Mouse (Mus musculus) myocyte (in vitro differentiated cells): Measurements from ENCODE around the gene Ppm1a. TPM values are rescaled to one million over a fixed set of nuclear protein-coding genes. Genes with fewer than 3 reads are reported as not detected.

ENCODE experiments used
- H3K27me3 ChIP-seq: one replicate; pipeline ENCODE4 v1.6.1; 2011; ENCODE audit not compliant: control insufficient read depth, insufficient read depth, insufficient read length
- H3K36me3 ChIP-seq: one replicate; pipeline ENCODE4 v1.6.1; 2011; ENCODE audit not compliant: control insufficient read depth, insufficient read depth
- H3K4me2 ChIP-seq: one replicate; pipeline ENCODE4 v1.6.1; 2011; ENCODE audit warnings: low read depth, control low read depth
- H3K4me3 ChIP-seq: one replicate; pipeline ENCODE4 v1.5.1; 2011; ENCODE audit warnings: mild to moderate bottlenecking, control low read depth, moderate library complexity
- H3K79me2 ChIP-seq: one replicate; pipeline ENCODE4 v1.6.1; 2011; ENCODE audit not compliant: control insufficient read depth, insufficient read depth
- H3ac ChIP-seq: one replicate; pipeline ENCODE4 v1.6.1; 2011; ENCODE audit not compliant: control insufficient read depth, insufficient read length
- CEBPB ChIP-seq: IDR thresholded peaks from 2 replicates; pipeline ENCODE4 v1.6.1; 2011; ENCODE audit warnings: mild to moderate bottlenecking, moderate library complexity; ENCODE audit not compliant: poor library complexity, insufficient read depth, severe bottlenecking
- E2F4 ChIP-seq: IDR thresholded peaks from one replicate; pipeline ENCODE4 v1.6.1; 2011; ENCODE audit warnings: mild to moderate bottlenecking, control low read depth, moderate library complexity; ENCODE audit not compliant: insufficient read depth
- MAX ChIP-seq: IDR thresholded peaks from one replicate; pipeline ENCODE4 v1.6.1; 2011; ENCODE audit warnings: low read depth, mild to moderate bottlenecking, control low read depth
- MYOD1 ChIP-seq, 3 experiments: IDR thresholded peaks; one replicate each; pipeline ENCODE4 v1.6.1; 2011; ENCODE audit warnings: control low read depth in 2 of 3, low read depth in 2 of 3, mild to moderate bottlenecking in 2 of 3, moderate library complexity in 1 of 3; ENCODE audit not compliant: insufficient read length in 2 of 3, control insufficient read depth in 1 of 3
- MYOG ChIP-seq, 3 experiments: IDR thresholded peaks; one replicate each; pipeline ENCODE4 v1.6.1; 2011; ENCODE audit warnings: control low read depth in 2 of 3, low read depth in 2 of 3, mild to moderate bottlenecking in 2 of 3; ENCODE audit not compliant: insufficient read length in 2 of 3, control insufficient read depth in 1 of 3, insufficient read depth in 1 of 3
- POLR2A ChIP-seq: IDR thresholded peaks from one replicate; pipeline ENCODE4 v1.6.1; 2011; ENCODE audit warnings: low read depth, mild to moderate bottlenecking, control low read depth, moderate library complexity; ENCODE audit not compliant: insufficient read length
- POLR2AphosphoS2 ChIP-seq: IDR thresholded peaks from one replicate; pipeline ENCODE4 v1.6.1; 2011; ENCODE audit warnings: low read depth, control low read depth; ENCODE audit not compliant: insufficient read length
- REST ChIP-seq: IDR thresholded peaks from one replicate; pipeline ENCODE4 v1.6.1; 2011; ENCODE audit warnings: mild to moderate bottlenecking, control low read depth, moderate library complexity; ENCODE audit not compliant: insufficient read depth, insufficient read length
- SRF ChIP-seq: IDR thresholded peaks from one replicate; pipeline ENCODE4 v1.6.1; 2011; ENCODE audit warnings: low read depth; ENCODE audit not compliant: control insufficient read depth, insufficient read length
- TCF12 ChIP-seq: IDR thresholded peaks from one replicate; pipeline ENCODE4 v1.6.1; 2011; ENCODE audit warnings: mild to moderate bottlenecking, control low read depth; ENCODE audit not compliant: poor library complexity, insufficient read depth, severe bottlenecking
- TCF3 ChIP-seq: IDR thresholded peaks from one replicate; pipeline ENCODE4 v1.6.1; 2011; ENCODE audit warnings: low read depth, control low read depth; ENCODE audit not compliant: insufficient read length
- USF1 ChIP-seq: IDR thresholded peaks from one replicate; pipeline ENCODE4 v1.6.1; 2011; ENCODE audit warnings: low read depth, mild to moderate bottlenecking, control low read depth, moderate library complexity
- polyA plus RNA-seq: library from polyadenylated mRNA; unstranded; fragments of >200 nt; fragmentation: generic; extraction: Trizol; gene quantifications from one replicate; pipeline ENCODE4 v1.2.1, GENCODE M21; 2012; ENCODE audit warnings: missing spikeins

The Ppm1a gene
- 126 TPM for polyA plus RNA-seq

DNA sequence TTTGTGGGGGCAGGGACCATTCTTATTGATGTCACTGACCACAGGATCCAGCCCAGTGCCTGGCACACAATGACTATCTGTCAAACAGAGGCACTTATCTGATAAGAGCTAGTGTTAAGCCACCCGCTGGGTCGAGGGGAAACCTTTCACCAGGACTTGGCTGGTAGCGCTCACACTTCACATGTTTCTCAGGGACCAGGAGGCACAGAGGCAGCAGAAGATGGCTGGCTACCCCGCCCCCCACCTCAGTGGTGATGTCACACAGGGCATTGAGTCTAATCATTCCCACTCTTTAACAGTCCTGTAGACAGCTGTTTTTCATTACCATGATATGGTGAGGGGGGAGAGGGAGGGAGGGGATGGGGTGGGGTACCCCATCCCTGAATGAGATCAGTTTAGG, at the start of gene Ppm1a:
Gene Ppm1a, plus strand, starts transcription at position 370 of the 400 bp plus-strand sequence.
- Histone ChIP-seq H3ac (no peak within 1 kb of the TSS), H3K27me3 (no peaks in the 10 kb centered on the region), H3K4me3 (no peak within 1 kb of the TSS), H3K4me2 (peak within 1 kb of the TSS; percentile 21), H3K36me3 (no peaks in the 10 kb centered on the region), H3K79me2 (peaks cover 4% of the 10 kb centered on the region)
- TF ChIP-seq POLR2A: no peak
- no peak for TF ChIP-seq SRF
- no peak for TF ChIP-seq MYOD1 (IDR thresholded peaks at IDR 0.05; ENCODE audit: control insufficient read depth in 1 of 3, insufficient read length in 2 of 3, low read depth in 2 of 3)
- no peak for TF ChIP-seq MYOG (IDR thresholded peaks at IDR 0.05; ENCODE audit: control insufficient read depth in 1 of 3, insufficient read depth in 1 of 3, insufficient read length in 2 of 3, low read depth in 2 of 3)
- no peak for TF ChIP-seq REST
- TF ChIP-seq MAX: no peak
- TF ChIP-seq CEBPB: no peak
- TF ChIP-seq POLR2AphosphoS2: no peak
- no peak for TF ChIP-seq TCF3
- TF ChIP-seq TCF12: no peak
- TF ChIP-seq USF1: no peak
- TF ChIP-seq E2F4: no peak

DNA sequence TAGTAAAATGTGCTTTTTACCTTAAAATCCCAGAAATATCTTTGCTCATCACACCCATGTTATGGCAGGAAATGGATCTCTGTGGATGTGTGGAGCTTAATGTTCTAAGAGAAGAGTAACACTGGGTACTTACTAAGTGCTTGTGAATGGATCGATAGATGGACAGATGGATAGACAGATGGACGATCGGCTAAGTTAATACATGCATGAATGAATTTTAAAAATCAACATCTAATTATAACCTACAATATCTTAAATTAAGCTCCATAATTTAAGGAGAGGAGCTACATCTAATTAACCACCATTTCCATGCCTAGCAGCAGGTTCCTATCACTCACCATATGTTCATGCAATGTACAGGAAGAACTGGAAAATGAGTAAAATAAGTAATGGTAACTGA, 47.3 kb upstream of the Ppm1a start:
- Histone ChIP-seq H3K4me2 (no peak overlapping the region), H3K36me3 (no peaks in the 10 kb centered on the region), H3K27me3 (peaks cover 3% of the 10 kb centered on the region), H3ac (no peak overlapping the region), H3K4me3 (no peak overlapping the region), H3K79me2 (no peaks in the 10 kb centered on the region)
- TF ChIP-seq CEBPB (no peak), E2F4 (no peak), REST (no peak), TCF12 (no peak), MAX (no peak), USF1 (no peak), TCF3 (no peak), POLR2A (no peak), MYOD1 (IDR thresholded peaks at IDR 0.05; ENCODE audit: control insufficient read depth in 1 of 3, insufficient read length in 2 of 3, low read depth in 2 of 3) (no peak), SRF (no peak), POLR2AphosphoS2 (no peak), MYOG (IDR thresholded peaks at IDR 0.05; ENCODE audit: control insufficient read depth in 1 of 3, insufficient read depth in 1 of 3, insufficient read length in 2 of 3, low read depth in 2 of 3) (no peak)

GRCm38 (mm10) chr12:72714896-72715295, 42.4 kb upstream of the Ppm1a start:
- TF ChIP-seq USF1: no peak
- TF ChIP-seq REST: no peak
- TF ChIP-seq MYOD1 (IDR thresholded peaks at IDR 0.05; ENCODE audit: control insufficient read depth in 1 of 3, insufficient read length in 2 of 3, low read depth in 2 of 3): no peak
- TF ChIP-seq E2F4: no peak
- no peak for TF ChIP-seq POLR2AphosphoS2
- TF ChIP-seq TCF12: no peak
- TF ChIP-seq MAX: no peak
- no peak for TF ChIP-seq MYOG (IDR thresholded peaks at IDR 0.05; ENCODE audit: control insufficient read depth in 1 of 3, insufficient read depth in 1 of 3, insufficient read length in 2 of 3, low read depth in 2 of 3)
- no peak for TF ChIP-seq CEBPB
- TF ChIP-seq SRF: no peak
- no peak for TF ChIP-seq TCF3
- no peak for TF ChIP-seq POLR2A
- Histone ChIP-seq H3K27me3 (no peaks in the 10 kb centered on the region), H3K79me2 (no peaks in the 10 kb centered on the region), H3K36me3 (no peaks in the 10 kb centered on the region), H3ac (no peak overlapping the region), H3K4me2 (no peak overlapping the region), H3K4me3 (no peak overlapping the region)

DNA sequence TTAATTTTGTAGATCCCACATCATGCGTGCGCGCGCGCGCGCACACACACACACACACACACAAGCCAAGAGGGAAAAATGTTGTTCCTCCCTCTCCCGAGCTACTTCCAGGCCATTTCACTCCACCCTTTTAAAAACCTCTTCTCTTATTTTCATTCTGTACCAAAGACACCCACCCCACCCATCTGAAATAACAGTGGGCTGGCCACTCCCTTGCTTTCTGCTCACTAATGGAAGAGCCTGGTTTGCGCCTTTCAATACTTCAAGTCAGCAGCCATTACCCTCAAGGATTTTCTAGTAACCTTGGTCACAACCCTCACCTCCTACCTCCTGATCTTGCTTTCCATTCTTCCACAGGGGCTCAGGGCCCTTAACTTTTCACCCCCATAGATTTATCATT, 41.4 kb upstream of the Ppm1a start:
- H3K4me3 ChIP-seq: no peak overlapping the region
- H3K36me3 ChIP-seq: no peaks in the 10 kb centered on the region
- H3K27me3 ChIP-seq: no peaks in the 10 kb centered on the region
- no peak for TF ChIP-seq REST
- no peak overlapping the region for H3K4me2 ChIP-seq
- no peak overlapping the region for H3ac ChIP-seq
- H3K79me2 ChIP-seq: no peaks in the 10 kb centered on the region

DNA sequence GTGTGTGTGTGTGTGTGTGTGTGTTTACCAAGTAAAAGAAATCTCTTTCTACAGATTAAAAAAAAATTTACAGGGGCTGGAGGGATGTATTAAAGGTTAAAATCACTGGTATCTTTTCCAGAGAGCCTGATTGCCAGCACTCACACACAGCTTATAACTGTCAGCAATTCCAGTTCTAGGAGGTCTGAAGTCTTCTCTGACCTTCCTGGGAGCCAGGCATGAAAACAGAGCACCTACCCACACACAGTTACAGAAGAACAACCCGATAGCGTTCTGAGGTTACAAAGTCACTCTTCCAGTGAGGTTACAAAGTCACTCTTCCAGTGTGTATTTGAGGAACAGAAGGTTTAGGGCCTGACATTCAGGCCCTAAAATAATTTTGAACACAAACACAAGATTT, 38.2 kb upstream of the Ppm1a start:
- no peak overlapping the region for H3ac ChIP-seq
- H3K4me3 ChIP-seq: no peak overlapping the region
- H3K36me3 ChIP-seq: no peaks in the 10 kb centered on the region
- TF ChIP-seq POLR2AphosphoS2 (no peak), SRF (no peak), TCF3 (no peak), E2F4 (no peak), MAX (no peak), MYOD1 (IDR thresholded peaks at IDR 0.05; ENCODE audit: control insufficient read depth in 1 of 3, insufficient read length in 2 of 3, low read depth in 2 of 3) (no peak), REST (no peak), USF1 (no peak), CEBPB (no peak), TCF12 (no peak), MYOG (IDR thresholded peaks at IDR 0.05; ENCODE audit: control insufficient read depth in 1 of 3, insufficient read depth in 1 of 3, insufficient read length in 2 of 3, low read depth in 2 of 3) (no peak), POLR2A (no peak)
- H3K4me2 ChIP-seq: no peak overlapping the region
- no peaks in the 10 kb centered on the region for H3K27me3 ChIP-seq
- no peaks in the 10 kb centered on the region for H3K79me2 ChIP-seq
